Mouse (Mus musculus) stomach, postnatal 0 days (tissue): ENCODE measurements around the gene Por. TPM values are rescaled to one million over a fixed set of nuclear protein-coding genes. Genes with fewer than 3 reads are reported as not detected.

Source experiments
- ATAC-seq: fragments of 200-750 bp; cut with Nextera tagmentation; 2 replicates; pipeline ENCODE4 v1.8.0; 2017; ENCODE audit not compliant: low FRiP score, low TSS enrichment
- DNase-seq: peaks from one replicate; pipeline ENCODE4 v3.0.0-alpha.2; 2016; ENCODE audit warnings: low spot score
- H3K27ac ChIP-seq: fragments of 300-500 bp; sonication (generic); replicated peaks from 2 replicates; pipeline ENCODE4 v1.5.1; 2014; ENCODE audit warnings: mild to moderate bottlenecking, control low read depth
- H3K27me3 ChIP-seq: fragments of 300-500 bp; sonication (generic); 2 replicates; pipeline ENCODE4 v1.6.1; 2014; ENCODE audit warnings: low read length; ENCODE audit not compliant: control insufficient read depth, insufficient read depth
- H3K36me3 ChIP-seq: fragments of 300-500 bp; sonication (generic); 2 replicates; pipeline ENCODE4 v1.6.1; 2014; ENCODE audit warnings: low read length, mixed read lengths; ENCODE audit not compliant: control insufficient read depth, insufficient read depth
- H3K4me1 ChIP-seq: fragments of 300-500 bp; sonication (generic); replicated peaks from 2 replicates; pipeline ENCODE4 v1.6.1; 2014; ENCODE audit warnings: antibody characterized with exemption; ENCODE audit not compliant: control insufficient read depth, insufficient read depth
- H3K4me2 ChIP-seq: fragments of 300-500 bp; sonication (generic); replicated peaks from 2 replicates; pipeline ENCODE4 v1.6.1; 2014; ENCODE audit warnings: low read depth, mild to moderate bottlenecking, control low read depth, moderate library complexity
- H3K4me3 ChIP-seq: fragments of 300-500 bp; sonication (generic); 2 replicates; pipeline ENCODE4 v1.5.1; 2014; ENCODE audit warnings: low read depth, low read length, control low read depth
- H3K9ac ChIP-seq: fragments of 300-500 bp; sonication (generic); 2 replicates; pipeline ENCODE4 v1.6.1; 2014; ENCODE audit warnings: mild to moderate bottlenecking, low read length, control low read depth, mixed read lengths
- H3K9me3 ChIP-seq: fragments of 300-500 bp; sonication (generic); 2 replicates; pipeline ENCODE4 v1.6.1; 2016; ENCODE audit warnings: low read length; ENCODE audit not compliant: control insufficient read depth
- CTCF ChIP-seq: IDR thresholded peaks from 2 replicates; pipeline ENCODE4 v1.5.1; 2016; ENCODE audit warnings: antibody characterized with exemption, low read depth, mild to moderate bottlenecking, moderate library complexity
- EP300 ChIP-seq: optimal IDR thresholded peaks from 2 replicates; pipeline ENCODE3; 2016; ENCODE audit warnings: antibody characterized with exemption
- WGBS: fragments of 180-500 bp; shearing (Covaris S2); extraction: QIAGEN DNeasy Blood & Tissue Kit; methylation state at CpG from one replicate; pipeline ENCODE4 v1.1.7; 2014; 5-methylcytosine and 5-hydroxymethylcytosine counted together
- polyA plus RNA-seq: library from polyadenylated mRNA; unstranded; fragments of >200 nt; fragmentation: Nextera tagmentation; extraction: Ambion mirVana; gene quantifications from 2 replicates; pipeline ENCODE4 v1.2.1, GENCODE M21; 2015

Por gene
- polyA plus RNA-seq, 1 experiment from 2014 or later, result 177 TPM

DNA sequence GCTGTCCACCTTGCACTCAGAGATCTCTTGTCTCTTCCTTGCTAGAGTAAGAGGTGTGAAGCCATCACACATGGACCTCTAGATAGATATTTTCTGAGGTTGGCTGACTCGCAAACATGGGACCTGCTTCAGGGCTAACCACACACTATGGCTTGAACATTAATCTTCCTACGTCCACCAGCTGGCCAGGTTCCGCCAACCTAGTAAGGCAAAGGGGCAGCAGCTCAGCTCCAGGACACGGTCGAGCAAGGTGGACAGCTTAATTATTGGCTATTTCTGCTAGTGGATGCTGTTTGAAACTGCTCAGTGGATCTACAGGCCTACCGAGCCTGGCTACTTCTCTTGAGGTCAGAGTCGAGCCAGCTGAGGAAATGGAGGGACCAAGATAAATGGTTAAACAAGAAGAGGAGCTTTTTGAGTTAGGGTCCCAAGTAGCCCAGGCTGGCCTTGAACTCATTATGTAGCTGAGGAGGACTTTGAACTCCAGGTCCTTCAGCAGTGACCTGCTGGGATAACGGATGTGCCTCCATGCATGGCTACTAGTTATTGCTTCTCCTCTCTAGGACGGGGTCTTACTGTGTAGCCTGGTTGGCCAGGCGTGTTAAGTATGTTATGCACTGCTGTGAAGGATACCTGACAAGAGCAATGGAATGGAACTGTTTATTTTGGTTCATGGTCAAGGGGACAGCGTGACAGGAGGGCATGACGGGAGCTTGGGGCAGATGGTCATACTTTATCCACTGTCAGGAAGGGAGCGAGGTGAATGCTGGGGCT, 41.9 kb downstream of the Por start:
- WGBS, result 89% methylated on average over 13 of the region's 13 CpGs
- no peak for ATAC-seq

DNA sequence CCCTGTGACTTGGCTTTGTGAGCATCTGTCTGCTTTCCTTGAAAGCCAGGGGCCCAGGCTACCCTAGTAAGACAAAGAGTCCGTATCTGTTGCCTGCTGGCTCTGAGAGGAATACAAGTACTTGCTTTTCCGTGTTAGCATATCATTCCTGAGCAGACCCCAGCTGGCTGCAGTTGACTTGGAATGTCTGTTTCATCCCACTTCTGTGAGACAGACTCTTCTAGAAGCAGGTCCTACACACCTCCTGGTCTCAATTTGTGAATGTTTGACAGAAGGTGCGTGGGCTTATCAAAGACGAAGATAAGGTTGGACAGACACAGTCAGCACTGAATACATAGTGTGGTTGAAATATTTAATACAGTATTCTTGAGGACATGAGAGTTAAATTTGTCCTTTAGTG, 43.0 kb downstream of the Por start:
- no peaks in the 10 kb centered on the region for H3K27me3 ChIP-seq
- TF ChIP-seq CTCF (no peak), EP300 (no peak)
- no peak for ATAC-seq
- no peak overlapping the region for H3K4me2 ChIP-seq
- H3K9me3 ChIP-seq, result no peaks in the 10 kb centered on the region
- no peaks in the 10 kb centered on the region for H3K4me1 ChIP-seq
- H3K4me3 ChIP-seq, result no peak overlapping the region
- no peak overlapping the region for H3K9ac ChIP-seq
- 59% methylated on average over 4 of the region's 4 CpGs for WGBS
- no peak overlapping the region for H3K27ac ChIP-seq
- no peak for DNase-seq
- peaks cover 6% of the 10 kb centered on the region for H3K36me3 ChIP-seq

More for the DNA sequence above, 41.9 kb downstream of the Por start:
- Histone ChIP-seq H3K36me3 (peaks cover 4% of the 10 kb centered on the region), H3K27ac (no peak overlapping the region), H3K4me3 (no peak overlapping the region), H3K4me2 (no peak overlapping the region), H3K9me3 (no peaks in the 10 kb centered on the region), H3K27me3 (no peaks in the 10 kb centered on the region), H3K4me1 (no peaks in the 10 kb centered on the region), H3K9ac (no peak overlapping the region)
- no peak for DNase-seq
- TF ChIP-seq CTCF (no peak), EP300 (no peak)

DNA sequence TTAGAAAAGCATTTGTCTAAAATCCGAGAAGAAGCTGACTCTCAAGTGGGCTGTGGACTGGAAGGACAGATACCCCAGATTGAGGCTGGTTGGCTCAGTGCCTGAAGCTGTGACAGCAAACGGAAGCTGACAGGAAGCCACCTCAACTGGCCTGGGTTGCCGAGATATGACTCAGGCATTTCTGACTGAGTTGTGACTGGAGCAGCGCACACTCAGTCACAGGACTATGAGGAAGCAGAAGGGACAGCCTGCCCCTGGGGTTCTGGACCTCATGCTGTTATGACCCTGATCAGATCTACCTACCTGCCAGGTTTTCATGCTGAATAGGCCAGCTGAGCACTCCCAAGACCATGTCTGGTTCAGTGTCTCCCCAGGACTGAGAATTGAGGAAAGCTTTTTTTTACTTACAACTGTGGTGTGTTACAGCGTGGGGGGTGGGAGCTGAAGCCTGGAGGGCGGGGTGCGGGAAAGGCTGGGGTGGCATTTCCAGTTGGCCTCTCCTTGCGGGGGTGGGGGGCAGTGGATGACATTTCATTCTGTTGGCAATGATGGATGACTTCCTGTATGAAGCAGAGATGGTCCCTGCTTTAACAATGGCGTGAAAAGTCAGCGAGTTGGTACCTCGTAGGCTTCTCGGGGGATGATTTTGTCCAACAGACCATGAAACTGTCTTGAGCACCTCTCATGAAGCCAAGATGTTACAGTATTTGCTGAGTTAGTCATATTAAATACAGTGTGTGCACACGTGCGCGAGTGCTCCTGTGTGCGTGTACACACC, 43.8 kb downstream of the Por start:
- DNase-seq (peak; percentile 64), ATAC-seq (peak; percentile 84)
- Histone ChIP-seq H3K4me2 (no peak overlapping the region), H3K4me1 (no peaks in the 10 kb centered on the region), H3K27ac (no peak overlapping the region), H3K27me3 (no peaks in the 10 kb centered on the region), H3K36me3 (peaks cover 9% of the 10 kb centered on the region; the same call in 1 of the 2 replicates), H3K9ac (no peak overlapping the region), H3K9me3 (no peaks in the 10 kb centered on the region), H3K4me3 (no peak overlapping the region)
- TF ChIP-seq CTCF, result no peak
- no peak for TF ChIP-seq EP300
- WGBS, result 49% methylated on average over 16 of the region's 16 CpGs

DNA sequence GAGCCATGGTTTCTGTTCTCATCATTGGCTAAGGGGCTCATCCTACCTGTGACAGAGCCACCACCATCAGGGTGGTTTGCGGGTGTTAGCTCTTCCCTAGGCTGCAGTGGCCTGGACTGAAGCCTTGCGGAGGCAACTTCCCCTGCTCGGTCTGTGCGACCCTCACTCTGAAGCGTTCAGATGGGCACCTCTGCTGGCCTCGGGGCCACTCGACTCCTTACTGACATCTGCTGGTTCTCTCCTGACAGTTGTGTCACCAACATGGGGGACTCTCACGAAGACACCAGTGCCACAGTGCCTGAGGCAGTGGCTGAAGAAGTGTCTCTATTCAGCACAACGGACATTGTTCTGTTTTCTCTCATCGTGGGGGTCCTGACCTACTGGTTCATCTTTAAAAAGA, 45.8 kb downstream of the Por start:
- Histone ChIP-seq H3K4me3 (no peak overlapping the region), H3K27ac (no peak overlapping the region), H3K9me3 (no peaks in the 10 kb centered on the region), H3K9ac (no peak overlapping the region), H3K36me3 (peaks cover 9% of the 10 kb centered on the region; the same call in 1 of the 2 replicates), H3K4me2 (no peak overlapping the region), H3K4me1 (no peaks in the 10 kb centered on the region; the same call in 1 of the 2 replicates), H3K27me3 (no peaks in the 10 kb centered on the region)
- no peak for ATAC-seq
- 59% methylated on average over 10 of the region's 10 CpGs for WGBS
- no peak for DNase-seq
- TF ChIP-seq EP300 (no peak), CTCF (peak; percentile 52)

DNA sequence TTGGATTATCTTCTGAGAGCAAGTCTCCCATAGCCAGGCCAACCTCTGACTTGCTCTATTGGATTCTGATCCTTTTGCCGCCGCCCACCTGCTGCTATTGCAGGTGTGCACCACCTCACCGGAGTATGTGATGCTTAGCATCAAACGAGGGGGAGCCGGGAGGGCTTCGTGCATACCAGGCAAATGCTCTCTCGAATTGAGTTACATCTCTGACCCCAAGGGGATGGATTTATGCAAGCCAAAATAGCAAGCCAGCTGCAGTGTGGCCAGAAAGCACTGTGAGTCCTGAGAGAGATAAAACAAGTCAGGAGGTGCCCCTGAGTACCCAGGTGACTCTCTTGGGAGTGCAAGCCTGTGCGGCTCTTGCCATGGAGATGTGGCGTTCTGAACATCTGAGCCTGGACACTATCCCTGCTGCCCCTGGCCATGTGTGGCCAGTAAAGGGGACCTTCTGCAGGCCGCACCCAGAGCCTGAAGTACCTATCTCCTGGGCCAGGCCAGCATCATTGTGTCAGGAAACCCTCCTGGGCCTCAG, 49.8 kb downstream of the Por start:
- TF ChIP-seq EP300 (no peak), CTCF (no peak)
- DNase-seq (no peak), ATAC-seq (no peak)
- H3K27me3 ChIP-seq, result no peaks in the 10 kb centered on the region
- H3K9ac ChIP-seq, result no peak overlapping the region
- peaks cover 9% of the 10 kb centered on the region; the same call in 1 of the 2 replicates for H3K36me3 ChIP-seq
- H3K4me1 ChIP-seq, result peaks cover 4% of the 10 kb centered on the region
- WGBS, result 76% methylated on average over 10 of the region's 10 CpGs
- no peak overlapping the region for H3K4me2 ChIP-seq
- peak overlapping the region; percentile 67; the same call in 1 of the 2 replicates for H3K27ac ChIP-seq
- H3K9me3 ChIP-seq, result no peaks in the 10 kb centered on the region
- no peak overlapping the region for H3K4me3 ChIP-seq
